Mouse (Mus musculus) lung, postnatal 4 days (tissue): Measurements from ENCODE around the gene Gm17387.

Experiments used
- DNase-seq, 2 experiments: peaks; one replicate each; pipeline ENCODE4 v3.0.0; 2021

Gm17387 gene

DNA sequence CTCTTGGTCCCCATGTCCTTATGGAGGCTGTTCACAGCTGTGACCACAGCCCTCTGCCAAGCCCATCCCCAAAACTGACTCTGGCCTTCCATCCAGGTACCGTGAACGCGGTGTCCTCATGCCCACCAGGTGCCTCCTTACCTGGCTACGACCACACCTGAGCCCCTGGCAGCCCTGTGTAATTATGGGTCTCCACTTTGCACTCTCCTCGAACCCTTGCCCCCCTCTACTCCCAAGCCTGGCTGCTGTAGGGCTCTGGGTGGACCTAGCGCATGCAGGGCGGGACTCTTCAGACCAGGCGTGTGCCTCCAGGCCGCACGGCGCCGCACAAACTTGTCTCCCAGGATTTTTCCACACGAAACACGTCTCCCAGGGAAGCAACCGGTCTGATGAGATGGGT, 48.9 kb downstream of the Gm17387 start, which contains the start of gene Pkp3:
Pkp3 (plus strand) TSS at position 378 of the 400 bp plus-strand sequence.
- no peak for DNase-seq

DNA sequence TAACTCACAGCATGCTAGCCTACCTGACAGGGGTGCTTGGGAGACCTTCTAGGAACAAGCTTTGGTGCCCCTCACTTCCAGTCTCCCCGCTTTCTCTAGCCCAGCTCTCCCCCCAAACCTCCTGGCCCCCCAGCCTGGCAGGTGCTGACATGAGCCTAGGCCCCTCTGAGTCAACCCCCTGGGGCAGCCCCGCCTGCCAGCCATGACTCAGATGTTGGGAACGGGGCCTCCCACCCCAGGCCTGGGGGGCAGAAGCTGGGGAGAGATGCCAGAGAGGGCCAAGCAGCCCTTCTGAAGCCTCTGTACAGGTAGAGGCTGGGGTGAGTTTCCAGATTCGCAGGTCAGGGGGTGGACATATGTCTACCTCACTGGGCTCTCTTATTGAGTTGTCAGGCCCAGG, 49.9 kb downstream of the Gm17387 start:
- no peak for DNase-seq
